Mouse (Mus musculus): Measurements from ENCODE around the gene Asb2. TPM values are rescaled to one million over a fixed set of nuclear protein-coding genes. Genes with fewer than 3 reads are reported as not detected.

The Asb2 gene
- polyA plus RNA-seq, 1 experiment: 2.5 TPM

GRCm38 (mm10) chr12:103370861-103371260 is 15.1 kb upstream of the Asb2 start:
- Histone ChIP-seq H3K4me1 (ENCODE audit: control insufficient read depth, insufficient read depth, insufficient read length, low read length) (no peaks in the 10 kb centered on the region), H3K27ac (replicated peaks; ENCODE audit: low read depth, low read length) (no peak overlapping the region), H3K4me3 (ENCODE audit: insufficient read depth, low read depth, low read length) (no peak overlapping the region)

GRCm38 (mm10) chr12:103368777-103369176 is 13.0 kb upstream of the Asb2 start:
- H3K27ac ChIP-seq (replicated peaks; ENCODE audit: low read depth, low read length): no peak overlapping the region
- no peak overlapping the region for H3K4me3 ChIP-seq (ENCODE audit: insufficient read depth, low read depth, low read length)

GRCm38 (mm10) chr12:103368326-103368669 is 12.5 kb upstream of the Asb2 start:
- Histone ChIP-seq H3K27ac (replicated peaks; ENCODE audit: low read depth, low read length) (no peak overlapping the region), H3K4me1 (ENCODE audit: control insufficient read depth, insufficient read depth, insufficient read length, low read length) (no peaks in the 10 kb centered on the region), H3K4me3 (ENCODE audit: insufficient read depth, low read depth, low read length) (no peak overlapping the region)

More at GRCm38 (mm10) chr12:103368777-103369176, 13.0 kb upstream of the Asb2 start:
- H3K4me1 ChIP-seq (ENCODE audit: control insufficient read depth, insufficient read depth, insufficient read length, low read length): no peaks in the 10 kb centered on the region

GRCm38 (mm10) chr12:103367620-103368325 is 12.0 kb upstream of the Asb2 start:
- Histone ChIP-seq H3K27ac (replicated peaks; ENCODE audit: low read depth, low read length) (no peak overlapping the region), H3K4me1 (ENCODE audit: control insufficient read depth, insufficient read depth, insufficient read length, low read length) (no peaks in the 10 kb centered on the region), H3K4me3 (ENCODE audit: insufficient read depth, low read depth, low read length) (no peak overlapping the region)

GRCm38 (mm10) chr12:103367171-103367570 is 11.4 kb upstream of the Asb2 start:
- no peak overlapping the region for H3K4me3 ChIP-seq (ENCODE audit: insufficient read depth, low read depth, low read length)
- no peak overlapping the region for H3K27ac ChIP-seq (replicated peaks; ENCODE audit: low read depth, low read length)
- H3K4me1 ChIP-seq (ENCODE audit: control insufficient read depth, insufficient read depth, insufficient read length, low read length): no peaks in the 10 kb centered on the region

GRCm38 (mm10) chr12:103362336-103362735 is 6.5 kb upstream of the Asb2 start:
- H3K27ac ChIP-seq (replicated peaks; ENCODE audit: low read depth, low read length): no peak overlapping the region
- no peak overlapping the region for H3K4me3 ChIP-seq (ENCODE audit: insufficient read depth, low read depth, low read length)
- no peaks in the 10 kb centered on the region for H3K4me1 ChIP-seq (ENCODE audit: control insufficient read depth, insufficient read depth, insufficient read length, low read length)

- H3K4me3 ChIP-seq (ENCODE audit: insufficient read depth, low read depth, low read length): no peak overlapping the region
- H3K4me1 ChIP-seq (ENCODE audit: control insufficient read depth, insufficient read depth, insufficient read length, low read length): no peaks in the 10 kb centered on the region
- no peak overlapping the region for H3K27ac ChIP-seq (replicated peaks; ENCODE audit: low read depth, low read length)
Measured at GRCm38 (mm10) chr12:103361539-103362307, 5.9 kb upstream of the Asb2 start.

GRCm38 (mm10) chr12:103360812-103361211 is 5.0 kb upstream of the Asb2 start:
- no peak overlapping the region for H3K4me3 ChIP-seq (ENCODE audit: insufficient read depth, low read depth, low read length)
- no peak overlapping the region for H3K27ac ChIP-seq (replicated peaks; ENCODE audit: low read depth, low read length)
- H3K4me1 ChIP-seq (ENCODE audit: control insufficient read depth, insufficient read depth, insufficient read length, low read length): no peaks in the 10 kb centered on the region

- no peaks in the 10 kb centered on the region for H3K4me1 ChIP-seq (ENCODE audit: control insufficient read depth, insufficient read depth, insufficient read length, low read length)
- no peak overlapping the region for H3K27ac ChIP-seq (replicated peaks; ENCODE audit: low read depth, low read length)
- H3K4me3 ChIP-seq (ENCODE audit: insufficient read depth, low read depth, low read length): no peak overlapping the region
Measured at GRCm38 (mm10) chr12:103358951-103359801, 3.4 kb upstream of the Asb2 start.

GRCm38 (mm10) chr12:103358216-103358615 is 2.4 kb upstream of the Asb2 start:
- Histone ChIP-seq H3K27ac (replicated peaks; ENCODE audit: low read depth, low read length) (no peak overlapping the region), H3K4me1 (ENCODE audit: control insufficient read depth, insufficient read depth, insufficient read length, low read length) (no peaks in the 10 kb centered on the region), H3K4me3 (ENCODE audit: insufficient read depth, low read depth, low read length) (no peak overlapping the region)

- Histone ChIP-seq H3K4me3 (ENCODE audit: insufficient read depth, low read depth, low read length) (no peak overlapping the region), H3K27ac (replicated peaks; ENCODE audit: low read depth, low read length) (no peak overlapping the region), H3K4me1 (ENCODE audit: control insufficient read depth, insufficient read depth, insufficient read length, low read length) (no peaks in the 10 kb centered on the region)
Measured at GRCm38 (mm10) chr12:103356415-103356748, 581 bp upstream of the Asb2 start.

GRCm38 (mm10) chr12:103353538-103353937 is 2.3 kb downstream of the Asb2 start:
- Histone ChIP-seq H3K27ac (replicated peaks; ENCODE audit: low read depth, low read length) (no peak overlapping the region), H3K4me1 (ENCODE audit: control insufficient read depth, insufficient read depth, insufficient read length, low read length) (no peaks in the 10 kb centered on the region), H3K4me3 (ENCODE audit: insufficient read depth, low read depth, low read length) (no peak overlapping the region)

- no peak overlapping the region for H3K27ac ChIP-seq (replicated peaks; ENCODE audit: low read depth, low read length)
- H3K4me3 ChIP-seq (ENCODE audit: insufficient read depth, low read depth, low read length): no peak overlapping the region
- H3K4me1 ChIP-seq (ENCODE audit: control insufficient read depth, insufficient read depth, insufficient read length, low read length): no peaks in the 10 kb centered on the region
Measured at GRCm38 (mm10) chr12:103352735-103353134, 3.1 kb downstream of the Asb2 start.

- Histone ChIP-seq H3K4me1 (ENCODE audit: control insufficient read depth, insufficient read depth, insufficient read length, low read length) (no peaks in the 10 kb centered on the region), H3K4me3 (ENCODE audit: insufficient read depth, low read depth, low read length) (no peak overlapping the region), H3K27ac (replicated peaks; ENCODE audit: low read depth, low read length) (no peak overlapping the region)
Measured at GRCm38 (mm10) chr12:103348506-103348905, 7.3 kb downstream of the Asb2 start.

GRCm38 (mm10) chr12:103347406-103347805 is 8.4 kb downstream of the Asb2 start:
- Histone ChIP-seq H3K27ac (replicated peaks; ENCODE audit: low read depth, low read length) (no peak overlapping the region), H3K4me3 (ENCODE audit: insufficient read depth, low read depth, low read length) (no peak overlapping the region), H3K4me1 (ENCODE audit: control insufficient read depth, insufficient read depth, insufficient read length, low read length) (no peaks in the 10 kb centered on the region)

All from brown adipose tissue, adult 24 weeks (tissue).